Mouse (Mus musculus) layer of hippocampus, adult 9-10 months (tissue): ENCODE measurements around the gene Rgs11.

Experiments used
- DNase-seq: peaks from one replicate; pipeline ENCODE4 v3.0.0; 2022; ENCODE audit warnings: low spot score

Gene Rgs11

GRCm38 (mm10) chr17:26231156-26231555 lies 28.4 kb downstream of the Rgs11 start:
- DNase-seq = no peak

GRCm38 (mm10) chr17:26232863-26233262 lies 30.1 kb downstream of the Rgs11 start:
- no peak for DNase-seq

- DNase-seq = no peak
Observed at GRCm38 (mm10) chr17:26234386-26234785, 31.6 kb downstream of the Rgs11 start.

GRCm38 (mm10) chr17:26235077-26235815 lies 32.5 kb downstream of the Rgs11 start:
- no peak for DNase-seq

GRCm38 (mm10) chr17:26237667-26238066 lies 34.9 kb downstream of the Rgs11 start:
- no peak for DNase-seq

- DNase-seq = no peak
Observed at GRCm38 (mm10) chr17:26239551-26239950, 36.8 kb downstream of the Rgs11 start.

GRCm38 (mm10) chr17:26240120-26240790 lies 37.5 kb downstream of the Rgs11 start:
- DNase-seq = no peak

GRCm38 (mm10) chr17:26240990-26241389 lies 38.2 kb downstream of the Rgs11 start:
- DNase-seq = no peak

- DNase-seq = peak; percentile 35
Observed at GRCm38 (mm10) chr17:26243471-26244100, 40.8 kb downstream of the Rgs11 start.

- peak; percentile 82 for DNase-seq
Observed at GRCm38 (mm10) chr17:26244101-26244841, 41.5 kb downstream of the Rgs11 start, which contains the start of gene Fam234a. Fam234a (minus strand) TSS chr17:26244242.

- DNase-seq = no peak
Observed at GRCm38 (mm10) chr17:26251886-26252538, 49.3 kb downstream of the Rgs11 start.

- DNase-seq = peak; percentile 85
Observed at GRCm38 (mm10) chr17:26252539-26253251, 49.9 kb downstream of the Rgs11 start, which contains the start of gene Luc7l. Luc7l (plus strand) TSS chr17:26252896.

- no peak for DNase-seq
Observed at GRCm38 (mm10) chr17:26253399-26253798, 50.6 kb downstream of the Rgs11 start.

- no peak for DNase-seq
Observed at GRCm38 (mm10) chr17:26255313-26255712, 52.6 kb downstream of the Rgs11 start.
